8 mouse cellular contexts compared by ENCODE assay signal in the genomic region with DNA sequence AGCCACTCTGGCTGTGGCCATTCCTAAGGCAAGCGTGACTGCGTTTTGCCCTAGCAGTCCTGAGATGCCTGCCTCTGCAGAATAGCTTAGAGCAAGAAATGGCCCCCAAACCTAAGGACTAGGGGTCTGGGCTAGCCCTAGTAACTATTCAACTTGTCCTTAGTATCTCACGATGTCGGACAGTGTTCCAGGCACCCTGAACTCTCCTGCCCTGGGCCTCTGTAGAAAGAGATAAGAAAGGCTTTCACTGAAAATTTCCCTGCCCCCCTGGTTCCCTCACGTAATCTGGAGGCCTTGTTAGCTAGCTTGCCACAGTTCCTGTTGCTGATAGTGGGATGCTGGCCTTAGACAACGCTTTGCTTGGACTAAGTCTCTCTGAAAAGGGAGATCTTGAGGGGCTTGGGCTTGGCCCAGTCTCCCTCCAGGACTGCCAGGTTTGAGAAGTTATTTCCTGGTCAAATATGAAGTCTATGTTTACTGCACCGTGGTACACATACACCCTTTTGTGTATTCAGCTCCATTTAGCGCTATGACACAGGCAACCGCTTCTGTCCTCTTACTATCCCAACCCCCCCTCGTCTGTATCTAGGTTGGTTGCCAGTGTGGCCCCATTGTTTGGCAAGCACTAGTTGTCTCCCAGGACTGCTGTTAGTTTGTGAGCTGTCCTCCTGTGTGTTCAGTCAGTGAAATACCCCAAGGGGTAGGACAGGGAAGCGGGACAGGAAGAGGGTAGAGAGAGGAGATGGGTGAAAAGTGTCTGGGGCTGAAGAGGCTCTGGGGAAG.
DNase-seq lines count a peak whose midpoint lies in the region; ATAC-seq lines count a peak whose summit lies in the region.

No protein-coding gene starts in this region.

- peak; percentile 44 for DNase-seq in embryo, embryonic 10 days (ENCODE audit: low spot score)
- DNase-seq in embryo, embryonic 10.5 days (ENCODE audit: low spot score) = no peak
- DNase-seq in lung, postnatal 25 days (ENCODE audit: low spot score) = peak; percentile 37
- DNase-seq in spleen, postnatal 36 days (ENCODE audit: low spot score in 2 of 2) = peak; percentile 64 to 76
- no peak for DNase-seq in kidney, postnatal 14 days
- no peak for DNase-seq in kidney, adult 18-20 months

- ATAC-seq in embryonic facial prominence, embryonic 12.5 days (ENCODE audit: insufficient number of reproducible peaks, insufficient read depth, low FRiP score, low TSS enrichment) = 0 out of 2 replicates have a peak, but pooled peaks have one; percentile 1
- ATAC-seq in hindbrain, embryonic 13.5 days (ENCODE audit: low FRiP score) = 0 out of 2 replicates have a peak, but pooled peaks have one; percentile 2

- no peaks in the 10 kb centered on the region for H3K9me3 ChIP-seq in embryonic facial prominence, embryonic 12.5 days
- no peaks in the 10 kb centered on the region for H3K9me3 ChIP-seq in hindbrain, embryonic 13.5 days

- H3K4me2 ChIP-seq in embryonic facial prominence, embryonic 12.5 days (replicated peaks) = peak overlapping the region; percentile 69
- H3K4me2 ChIP-seq in hindbrain, embryonic 13.5 days = peak overlapping the region; percentile 71

- H3K36me3 ChIP-seq in embryonic facial prominence, embryonic 12.5 days = no peaks in the 10 kb centered on the region
- no peaks in the 10 kb centered on the region for H3K36me3 ChIP-seq in hindbrain, embryonic 13.5 days

- H3K27ac ChIP-seq in embryonic facial prominence, embryonic 12.5 days = no peak overlapping the region
- H3K27ac ChIP-seq in hindbrain, embryonic 13.5 days = peak overlapping the region; percentile 49; the same call in 1 of the 2 replicates

- H3K27me3 ChIP-seq in embryonic facial prominence, embryonic 12.5 days = no peaks in the 10 kb centered on the region
- H3K27me3 ChIP-seq in hindbrain, embryonic 13.5 days = no peaks in the 10 kb centered on the region

- 72% methylated on average over 11 of the region's 11 CpGs for WGBS in embryonic facial prominence, embryonic 12.5 days
- 60% methylated on average over 11 of the region's 11 CpGs for WGBS in hindbrain, embryonic 13.5 days

- peaks cover 7% of the 10 kb centered on the region for H3K4me1 ChIP-seq in embryonic facial prominence, embryonic 12.5 days
- H3K4me1 ChIP-seq in hindbrain, embryonic 13.5 days (replicated peaks) = peaks cover 26% of the 10 kb centered on the region

- 0 out of 2 replicates have a peak overlapping the region, but pooled peaks have one; percentile 65 for H3K9ac ChIP-seq in embryonic facial prominence, embryonic 12.5 days
- peak overlapping the region; percentile 75 for H3K9ac ChIP-seq in hindbrain, embryonic 13.5 days

- H3K4me3 ChIP-seq in embryonic facial prominence, embryonic 12.5 days = peak overlapping the region; percentile 44
- peak overlapping the region; percentile 50 for H3K4me3 ChIP-seq in hindbrain, embryonic 13.5 days

Comparison
In these comparisons a context has a peak if more than half of its experiments do, and no peak if none do; other contexts are left out.
1. DNase-seq: peak in embryo, embryonic 10 days (single experiment), lung, postnatal 25 days (single experiment) and spleen, postnatal 36 days (2 of 2); none in embryo, embryonic 10.5 days (single experiment), kidney, postnatal 14 days (single experiment) and kidney, adult 18-20 months (single experiment).